Mouse (Mus musculus): Measurements from ENCODE around the gene Slc5a1.

The Slc5a1 gene

GRCm38 (mm10) chr5:33104025-33104481 lies at the start of gene Slc5a1:
Gene Slc5a1 (plus strand): TSS chr5:33104219.
- DNase-seq: peak; percentile 9

- no peak for DNase-seq
Measured at GRCm38 (mm10) chr5:33056126-33056765, 47.8 kb upstream of the Slc5a1 start.

GRCm38 (mm10) chr5:33070071-33070470 lies 33.9 kb upstream of the Slc5a1 start:
- no peak for DNase-seq

GRCm38 (mm10) chr5:33076490-33077191 lies 27.4 kb upstream of the Slc5a1 start:
- no peak for DNase-seq

- DNase-seq: no peak
Measured at GRCm38 (mm10) chr5:33082896-33083295, 21.1 kb upstream of the Slc5a1 start.

- no peak for DNase-seq
Measured at GRCm38 (mm10) chr5:33084599-33084998, 19.4 kb upstream of the Slc5a1 start.

GRCm38 (mm10) chr5:33091342-33091741 lies 12.7 kb upstream of the Slc5a1 start:
- no peak for DNase-seq

GRCm38 (mm10) chr5:33095315-33095714 lies 8.7 kb upstream of the Slc5a1 start:
- DNase-seq: no peak

GRCm38 (mm10) chr5:33102369-33103055 lies 1.5 kb upstream of the Slc5a1 start:
- no peak for DNase-seq

- DNase-seq: no peak
Measured at GRCm38 (mm10) chr5:33104876-33105275, 857 bp downstream of the Slc5a1 start.

GRCm38 (mm10) chr5:33105660-33106059 lies 1.6 kb downstream of the Slc5a1 start:
- no peak for DNase-seq

GRCm38 (mm10) chr5:33107056-33107455 lies 3.0 kb downstream of the Slc5a1 start:
- no peak for DNase-seq

- DNase-seq: no peak
Measured at GRCm38 (mm10) chr5:33107778-33108405, 3.9 kb downstream of the Slc5a1 start.

GRCm38 (mm10) chr5:33121871-33122315 lies 17.9 kb downstream of the Slc5a1 start:
- peak; percentile 48 for DNase-seq

GRCm38 (mm10) chr5:33123658-33124057 lies 19.6 kb downstream of the Slc5a1 start:
- no peak for DNase-seq

- no peak for DNase-seq
Measured at GRCm38 (mm10) chr5:33125318-33125717, 21.3 kb downstream of the Slc5a1 start.

- no peak for DNase-seq
Measured at GRCm38 (mm10) chr5:33134132-33134531, 30.1 kb downstream of the Slc5a1 start.

GRCm38 (mm10) chr5:33135611-33136010 lies 31.6 kb downstream of the Slc5a1 start:
- DNase-seq: no peak

- DNase-seq: peak; percentile 72
Measured at GRCm38 (mm10) chr5:33142790-33143455, 38.9 kb downstream of the Slc5a1 start.

- DNase-seq: peak; percentile 38
Measured at GRCm38 (mm10) chr5:33144025-33144424, 40.0 kb downstream of the Slc5a1 start.

- no peak for DNase-seq
Measured at GRCm38 (mm10) chr5:33146837-33147236, 42.8 kb downstream of the Slc5a1 start.

GRCm38 (mm10) chr5:33147691-33148090 lies 43.7 kb downstream of the Slc5a1 start:
- peak; percentile 35 for DNase-seq

- no peak for DNase-seq
Measured at GRCm38 (mm10) chr5:33193567-33193966, 89.5 kb downstream of the Slc5a1 start.

Measured in lung, postnatal 10 days (tissue).